Mouse (Mus musculus) lung, postnatal 10 days (tissue): Measurements from ENCODE around the gene Ppp1r7.
"Not testable (repeated sequence)": the region's sequence is repeated elsewhere in the genome, so short reads cannot be mapped to it uniquely, and the experiment has no call there.

ENCODE experiments used
- DNase-seq: peaks from one replicate; pipeline ENCODE4 v3.0.0; 2021

Gene Ppp1r7

GRCm38 (mm10) chr1:93342648-93343503, at the start of gene Ppp1r7, which contains the start of gene Pask:
Ppp1r7 (plus strand) TSS chr1:93342854.
Pask (minus strand) TSS chr1:93343482.
- DNase-seq = peak; percentile 97

DNA sequence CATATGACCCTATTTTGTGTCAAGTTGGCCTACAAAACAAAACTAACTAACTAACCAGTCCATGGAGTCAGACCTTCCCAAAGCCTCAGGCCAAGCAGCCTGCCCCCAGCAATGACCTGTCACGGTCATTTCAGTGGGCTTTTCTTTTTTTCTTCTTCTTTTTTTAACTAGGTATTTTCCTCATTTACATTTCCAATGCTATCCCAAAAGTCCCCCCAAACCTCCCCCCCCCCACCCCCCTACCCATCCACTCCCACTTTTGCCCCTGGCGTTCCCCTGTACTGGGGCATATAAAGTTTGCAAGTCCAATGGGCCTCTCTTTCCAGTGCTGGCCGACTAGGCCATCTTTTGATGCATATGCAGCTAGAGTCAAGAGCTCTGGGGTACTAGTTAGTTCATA, 48.2 kb upstream of the Ppp1r7 start:
- not testable (repeated sequence) for DNase-seq

GRCm38 (mm10) chr1:93299791-93300190, 42.9 kb upstream of the Ppp1r7 start:
- peak; percentile 12 for DNase-seq

- DNase-seq = peak; percentile 10
Measured at GRCm38 (mm10) chr1:93300578-93300977, 42.1 kb upstream of the Ppp1r7 start.

DNA sequence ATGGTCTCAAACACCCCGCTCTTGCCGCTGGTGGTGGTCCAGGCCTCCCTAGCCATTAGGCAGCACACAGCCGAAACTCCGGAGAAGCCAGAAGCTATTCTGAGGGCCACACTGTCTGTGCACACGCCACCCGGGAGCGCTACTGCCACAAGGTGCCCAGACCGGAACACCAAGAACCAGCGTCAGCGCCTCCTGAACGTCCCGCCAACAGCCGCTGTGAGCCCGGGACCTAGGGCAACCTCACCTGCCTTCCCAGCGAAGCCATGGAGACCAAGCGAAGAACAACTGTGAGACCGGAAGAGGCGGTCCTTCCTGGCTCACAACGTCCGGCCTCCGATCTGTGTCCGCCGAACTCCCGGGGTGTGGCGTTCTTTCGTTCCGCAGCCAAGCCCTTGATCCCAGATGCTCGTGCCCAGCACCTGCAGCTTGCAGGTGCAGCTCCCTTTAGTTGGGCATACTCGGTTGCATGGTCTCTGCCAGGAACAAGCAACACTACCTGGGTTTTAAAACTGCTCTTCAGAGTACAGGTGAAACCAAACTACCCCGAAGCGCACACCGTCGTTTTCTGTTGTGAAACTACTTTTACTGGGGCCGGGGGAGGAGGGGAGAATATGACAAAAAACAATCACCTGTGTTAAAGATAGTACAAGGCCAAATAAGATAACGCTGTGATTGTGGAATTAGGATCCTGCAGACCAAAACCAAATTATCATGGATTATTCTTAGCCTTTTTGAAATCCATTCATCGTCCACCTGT, 36.9 kb upstream of the Ppp1r7 start, which contains the start of gene Mterf4:
TSS of gene Mterf4 (minus strand) at position 335 of the 757 bp plus-strand sequence.
- peak; percentile 87 for DNase-seq

GRCm38 (mm10) chr1:93323973-93324372, 18.7 kb upstream of the Ppp1r7 start:
- DNase-seq = no peak

DNA sequence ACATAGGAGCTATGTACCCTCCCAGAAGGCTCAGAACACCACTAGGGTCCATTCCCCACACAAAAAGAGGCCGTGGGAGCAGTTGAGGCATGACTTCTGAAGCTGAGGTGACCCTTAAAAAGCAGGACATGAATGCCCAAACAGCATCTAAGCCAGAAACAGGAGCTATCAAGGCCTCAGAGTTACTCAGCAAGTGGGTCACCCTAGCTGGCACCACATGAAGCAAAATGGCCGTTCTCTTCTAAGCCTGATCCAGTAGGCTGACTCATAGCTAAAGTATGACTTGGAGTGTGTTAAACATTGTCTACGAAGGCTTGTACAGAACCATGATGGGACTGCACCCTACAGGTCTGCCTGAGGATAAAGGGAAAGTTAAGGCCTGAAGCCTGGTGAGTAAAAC, 16.2 kb upstream of the Ppp1r7 start:
- DNase-seq = no peak

DNA sequence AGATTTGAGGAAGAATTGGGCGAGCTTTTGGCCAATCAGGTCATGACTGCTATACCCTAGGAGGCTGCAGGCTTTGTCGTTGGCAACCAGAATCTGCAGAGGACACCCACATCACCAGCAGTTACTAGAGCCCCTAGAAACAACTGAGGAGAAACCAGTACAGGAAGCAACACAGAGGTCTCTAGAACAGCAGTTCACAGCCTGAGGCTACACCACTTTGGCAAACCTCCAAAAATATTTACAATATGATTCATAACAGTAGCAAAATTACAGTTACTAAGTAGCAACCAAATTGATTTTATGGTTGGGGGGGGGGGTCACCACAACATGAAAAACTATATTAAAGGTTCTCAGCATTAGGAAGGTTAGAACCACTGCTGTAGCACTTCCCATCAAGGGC, 8.0 kb upstream of the Ppp1r7 start:
- no peak for DNase-seq

GRCm38 (mm10) chr1:93343504-93344047, 922 bp downstream of the Ppp1r7 start:
- DNase-seq = peak; percentile 97

DNA sequence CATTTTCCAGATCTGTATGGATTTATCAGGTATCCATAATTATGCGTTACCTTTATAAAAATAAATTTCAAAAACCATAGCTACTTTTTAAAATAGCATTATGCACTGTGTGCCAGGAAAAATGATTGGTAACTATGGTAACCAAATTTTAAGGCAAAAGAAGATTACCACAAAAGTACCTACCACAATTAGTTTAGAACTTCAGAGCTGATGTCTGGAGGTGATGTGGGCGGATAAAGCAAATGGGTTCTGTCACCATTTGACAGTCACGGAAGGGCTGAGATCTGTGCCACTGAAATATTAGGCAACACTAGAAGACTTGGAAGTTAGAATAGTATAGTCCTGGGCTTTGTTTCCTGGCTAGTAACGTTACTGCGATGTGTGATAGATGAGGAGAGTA, 4.5 kb downstream of the Ppp1r7 start:
- DNase-seq = no peak

DNA sequence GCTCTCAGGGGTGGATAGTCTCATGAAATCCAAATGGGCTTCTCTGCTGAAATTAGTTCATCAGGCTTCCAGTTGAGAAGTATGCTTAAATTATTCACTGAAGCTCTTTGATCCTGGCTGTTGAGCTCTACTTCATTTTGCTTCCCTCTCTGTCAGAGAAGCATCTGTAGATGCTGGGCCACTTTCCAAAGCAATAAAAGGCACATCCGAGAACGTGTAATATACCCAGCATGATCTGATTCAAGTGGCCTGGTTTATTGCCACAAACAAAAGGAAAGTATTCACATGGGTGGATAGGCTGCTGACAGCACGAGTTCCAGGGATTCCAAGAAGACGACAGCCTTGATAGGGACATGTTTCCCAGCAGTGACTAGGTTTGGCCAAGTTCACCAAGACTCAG, 7.0 kb downstream of the Ppp1r7 start:
- no peak for DNase-seq

GRCm38 (mm10) chr1:93352724-93353123, 10.1 kb downstream of the Ppp1r7 start:
- DNase-seq = peak; percentile 12

DNA sequence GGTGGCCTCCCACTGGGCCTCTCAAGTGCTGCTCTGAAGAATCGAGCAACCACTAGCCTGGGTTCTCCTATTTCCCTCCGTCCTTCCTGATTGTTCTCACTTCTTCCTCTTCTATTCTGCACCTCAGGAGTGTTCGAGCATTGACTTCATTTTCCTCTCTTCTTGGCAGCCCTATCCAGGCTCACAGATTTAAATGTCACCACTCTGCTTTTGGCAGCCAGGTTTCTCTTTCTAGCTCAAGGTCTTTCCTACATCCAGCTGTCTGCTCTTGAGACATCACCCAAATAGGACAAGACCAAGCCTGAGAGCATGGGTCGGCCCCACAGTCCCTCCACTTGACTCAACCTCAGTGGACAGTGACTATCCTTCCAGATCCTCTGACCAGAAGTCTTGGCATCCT, 20.0 kb downstream of the Ppp1r7 start:
- DNase-seq = no peak

- DNase-seq = no peak
Measured at GRCm38 (mm10) chr1:93365641-93366040, 23.0 kb downstream of the Ppp1r7 start.

- DNase-seq = no peak
Measured at GRCm38 (mm10) chr1:93373665-93374064, 31.0 kb downstream of the Ppp1r7 start, which contains the start of gene Ano7. Ano7 (plus strand) TSS chr1:93373930.

GRCm38 (mm10) chr1:93377307-93377706, 34.7 kb downstream of the Ppp1r7 start:
- DNase-seq = no peak

DNA sequence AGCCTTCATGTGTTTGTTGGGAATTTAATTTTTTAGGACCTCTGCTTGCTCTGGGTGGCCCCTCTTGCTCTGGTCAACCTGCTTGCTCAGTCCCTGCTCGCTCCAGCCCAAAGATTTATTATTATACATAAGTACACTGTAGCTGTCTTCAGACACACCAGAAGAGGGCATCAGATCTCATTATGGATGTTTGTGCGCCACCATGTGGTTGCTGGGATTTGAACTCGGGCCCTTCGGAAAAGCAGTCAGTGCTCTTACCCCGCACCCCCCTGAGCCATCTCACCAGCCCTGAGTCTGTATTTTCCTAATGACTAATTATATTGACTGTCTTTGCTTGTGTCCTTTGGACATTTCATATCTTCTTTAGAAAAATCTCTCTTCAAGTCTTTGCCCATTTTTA, 36.5 kb downstream of the Ppp1r7 start:
- DNase-seq = no peak

GRCm38 (mm10) chr1:93387198-93387597, 44.5 kb downstream of the Ppp1r7 start:
- DNase-seq = no peak

DNA sequence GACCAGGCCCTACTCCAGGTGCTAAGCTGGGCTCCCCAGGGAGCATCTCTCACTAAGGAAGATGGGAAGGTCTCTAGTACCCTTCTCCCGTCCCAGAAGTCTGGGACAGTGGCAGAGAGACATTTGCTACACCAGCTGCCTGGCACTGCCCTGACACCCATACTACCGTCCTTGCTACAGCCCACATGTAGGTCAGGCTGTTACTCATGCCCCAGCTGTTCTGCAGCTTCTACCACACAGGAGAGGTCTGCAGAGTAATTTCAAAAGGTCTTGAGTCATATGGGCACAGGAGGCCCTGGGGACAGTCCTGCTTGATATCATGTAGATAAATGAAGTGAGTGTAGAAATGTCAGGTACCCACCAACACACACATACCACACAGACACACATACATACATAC, 46.3 kb downstream of the Ppp1r7 start:
- DNase-seq = no peak

GRCm38 (mm10) chr1:93401191-93402052, 58.8 kb downstream of the Ppp1r7 start:
- peak; percentile 35 for DNase-seq

DNA sequence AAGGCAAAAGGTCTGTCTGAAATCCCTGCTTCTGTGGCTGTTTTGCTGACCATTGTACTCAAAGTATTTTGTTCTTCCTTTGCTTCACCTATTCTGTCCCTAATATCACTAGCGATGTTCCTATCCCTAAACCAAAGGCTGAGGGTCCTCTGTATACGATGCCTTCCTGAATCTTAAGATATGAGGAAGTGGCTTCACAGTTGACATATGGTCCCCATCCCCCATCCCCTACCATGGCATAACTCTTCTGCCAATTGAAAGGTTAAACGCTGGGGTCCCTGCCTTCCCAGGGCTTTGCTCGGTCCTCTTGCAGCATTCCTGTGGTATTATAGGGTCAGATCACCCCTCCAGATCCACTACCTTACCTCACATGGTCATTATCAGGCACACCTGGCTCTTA, 60.7 kb downstream of the Ppp1r7 start:
- no peak for DNase-seq
